Mouse (Mus musculus) myocyte (in vitro differentiated cells): ENCODE measurements at regions not wholly inside any gene's neighbourhood (a gene's known extent, or its start where the extent isn't known, plus 50 kb on each side); places are given as distances from the start of the nearest gene placed in this dataset.

Experiments
- H3K27me3 ChIP-seq: one replicate; pipeline ENCODE4 v1.6.1; 2011; ENCODE audit not compliant: control insufficient read depth, insufficient read depth, insufficient read length
- H3K36me3 ChIP-seq: one replicate; pipeline ENCODE4 v1.6.1; 2011; ENCODE audit not compliant: control insufficient read depth, insufficient read depth
- H3K4me2 ChIP-seq: one replicate; pipeline ENCODE4 v1.6.1; 2011; ENCODE audit warnings: low read depth, control low read depth
- H3K4me3 ChIP-seq: one replicate; pipeline ENCODE4 v1.5.1; 2011; ENCODE audit warnings: mild to moderate bottlenecking, control low read depth, moderate library complexity
- H3K79me2 ChIP-seq: one replicate; pipeline ENCODE4 v1.6.1; 2011; ENCODE audit not compliant: control insufficient read depth, insufficient read depth
- H3ac ChIP-seq: one replicate; pipeline ENCODE4 v1.6.1; 2011; ENCODE audit not compliant: control insufficient read depth, insufficient read length
- CEBPB ChIP-seq: IDR thresholded peaks from 2 replicates; pipeline ENCODE4 v1.6.1; 2011; ENCODE audit warnings: mild to moderate bottlenecking, moderate library complexity; ENCODE audit not compliant: poor library complexity, insufficient read depth, severe bottlenecking
- E2F4 ChIP-seq: IDR thresholded peaks from one replicate; pipeline ENCODE4 v1.6.1; 2011; ENCODE audit warnings: mild to moderate bottlenecking, control low read depth, moderate library complexity; ENCODE audit not compliant: insufficient read depth
- MAX ChIP-seq: IDR thresholded peaks from one replicate; pipeline ENCODE4 v1.6.1; 2011; ENCODE audit warnings: low read depth, mild to moderate bottlenecking, control low read depth
- MYOD1 ChIP-seq, 3 experiments: IDR thresholded peaks; one replicate each; pipeline ENCODE4 v1.6.1; 2011; ENCODE audit warnings: control low read depth in 2 of 3, low read depth in 2 of 3, mild to moderate bottlenecking in 2 of 3, moderate library complexity in 1 of 3; ENCODE audit not compliant: insufficient read length in 2 of 3, control insufficient read depth in 1 of 3
- MYOG ChIP-seq, 3 experiments: IDR thresholded peaks; one replicate each; pipeline ENCODE4 v1.6.1; 2011; ENCODE audit warnings: control low read depth in 2 of 3, low read depth in 2 of 3, mild to moderate bottlenecking in 2 of 3; ENCODE audit not compliant: insufficient read length in 2 of 3, control insufficient read depth in 1 of 3, insufficient read depth in 1 of 3
- POLR2A ChIP-seq: IDR thresholded peaks from one replicate; pipeline ENCODE4 v1.6.1; 2011; ENCODE audit warnings: low read depth, mild to moderate bottlenecking, control low read depth, moderate library complexity; ENCODE audit not compliant: insufficient read length
- POLR2AphosphoS2 ChIP-seq: IDR thresholded peaks from one replicate; pipeline ENCODE4 v1.6.1; 2011; ENCODE audit warnings: low read depth, control low read depth; ENCODE audit not compliant: insufficient read length
- REST ChIP-seq: IDR thresholded peaks from one replicate; pipeline ENCODE4 v1.6.1; 2011; ENCODE audit warnings: mild to moderate bottlenecking, control low read depth, moderate library complexity; ENCODE audit not compliant: insufficient read depth, insufficient read length
- SRF ChIP-seq: IDR thresholded peaks from one replicate; pipeline ENCODE4 v1.6.1; 2011; ENCODE audit warnings: low read depth; ENCODE audit not compliant: control insufficient read depth, insufficient read length
- TCF12 ChIP-seq: IDR thresholded peaks from one replicate; pipeline ENCODE4 v1.6.1; 2011; ENCODE audit warnings: mild to moderate bottlenecking, control low read depth; ENCODE audit not compliant: poor library complexity, insufficient read depth, severe bottlenecking
- TCF3 ChIP-seq: IDR thresholded peaks from one replicate; pipeline ENCODE4 v1.6.1; 2011; ENCODE audit warnings: low read depth, control low read depth; ENCODE audit not compliant: insufficient read length
- USF1 ChIP-seq: IDR thresholded peaks from one replicate; pipeline ENCODE4 v1.6.1; 2011; ENCODE audit warnings: low read depth, mild to moderate bottlenecking, control low read depth, moderate library complexity

DNA sequence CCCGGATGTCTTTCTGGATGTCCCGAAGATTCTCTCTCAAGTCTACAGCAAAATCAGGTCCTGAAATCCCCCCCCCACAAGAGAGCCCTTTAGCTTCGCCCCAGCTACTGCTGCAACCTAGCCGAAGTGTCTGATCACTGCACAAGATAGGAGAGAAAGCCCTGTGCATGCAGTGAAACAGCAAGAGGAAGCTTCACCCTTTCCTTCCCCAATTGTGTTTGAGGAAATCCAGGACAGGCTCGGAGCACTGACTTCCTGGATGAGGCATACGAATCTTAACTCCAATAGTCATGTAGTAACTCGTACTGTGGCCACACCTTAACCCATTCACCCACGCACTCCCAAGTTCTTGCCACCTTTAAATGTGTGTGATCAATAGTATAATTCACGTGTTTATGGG is 82.7 kb upstream of the 4933415F23Rik start:
- no peak overlapping the region for H3K4me3 ChIP-seq

GRCm38 (mm10) chr1:23182541-23182940 is 80.5 kb upstream of the 4933415F23Rik start:
- no peaks in the 10 kb centered on the region for H3K36me3 ChIP-seq
- no peak overlapping the region for H3K4me2 ChIP-seq
- H3ac ChIP-seq = no peak overlapping the region
- H3K27me3 ChIP-seq = no peaks in the 10 kb centered on the region
- no peaks in the 10 kb centered on the region for H3K79me2 ChIP-seq
- H3K4me3 ChIP-seq = no peak overlapping the region
- no peak for TF ChIP-seq CEBPB
- TF ChIP-seq TCF12 = no peak
- no peak for TF ChIP-seq USF1
- no peak for TF ChIP-seq POLR2AphosphoS2
- no peak for TF ChIP-seq MAX
- TF ChIP-seq POLR2A = no peak

More for the DNA sequence above, 82.7 kb upstream of the 4933415F23Rik start:
- H3ac ChIP-seq = no peak overlapping the region
- H3K4me2 ChIP-seq = no peak overlapping the region
- no peaks in the 10 kb centered on the region for H3K79me2 ChIP-seq
- H3K27me3 ChIP-seq = no peaks in the 10 kb centered on the region
- TF ChIP-seq MYOD1 (IDR thresholded peaks at IDR 0.05; ENCODE audit: control insufficient read depth in 1 of 3, insufficient read length in 2 of 3, low read depth in 2 of 3) (no peak), SRF (no peak), USF1 (no peak), MAX (no peak), TCF12 (no peak), MYOG (IDR thresholded peaks at IDR 0.05; ENCODE audit: control insufficient read depth in 1 of 3, insufficient read depth in 1 of 3, insufficient read length in 2 of 3, low read depth in 2 of 3) (no peak), E2F4 (no peak), TCF3 (no peak), REST (no peak), POLR2A (no peak), CEBPB (no peak), POLR2AphosphoS2 (no peak)
- no peaks in the 10 kb centered on the region for H3K36me3 ChIP-seq

DNA sequence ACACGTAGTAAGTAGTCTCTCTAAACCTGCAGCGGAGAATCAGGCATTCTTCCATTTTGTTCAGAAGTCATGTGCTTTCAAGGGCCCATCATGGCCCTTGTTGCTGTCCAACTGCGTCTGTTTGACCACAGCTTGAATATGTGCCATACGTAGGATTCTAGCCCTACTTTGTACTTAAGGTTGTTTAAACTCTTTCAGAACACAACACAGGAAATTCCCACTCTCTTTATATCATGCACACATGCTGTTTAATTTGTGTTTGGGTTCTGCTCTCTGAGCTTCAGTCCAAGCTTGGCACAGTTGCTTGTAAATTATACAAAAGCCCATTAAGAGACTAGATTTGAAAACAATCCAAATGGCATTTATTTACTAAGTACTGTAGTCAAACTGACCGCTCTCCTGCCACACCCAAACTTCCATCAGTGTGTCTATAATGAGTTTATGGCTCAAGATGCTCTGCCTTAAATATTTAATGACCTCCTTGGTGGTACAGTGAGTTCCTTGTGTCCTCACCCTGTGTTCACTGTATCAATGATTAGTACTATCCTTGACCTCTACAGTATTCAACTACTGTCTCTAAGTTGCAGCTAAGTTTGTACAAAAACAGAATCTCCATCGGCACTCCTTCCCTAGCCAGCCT is 76.4 kb upstream of the 4933415F23Rik start:
- no peaks in the 10 kb centered on the region for H3K36me3 ChIP-seq
- TF ChIP-seq USF1 (no peak), MYOD1 (IDR thresholded peaks at IDR 0.05; ENCODE audit: control insufficient read depth in 1 of 3, insufficient read length in 2 of 3, low read depth in 2 of 3) (no peak), TCF12 (no peak), POLR2A (no peak), POLR2AphosphoS2 (no peak), CEBPB (no peak), MAX (no peak)
- H3K4me3 ChIP-seq = no peak overlapping the region
- no peaks in the 10 kb centered on the region for H3K79me2 ChIP-seq
- no peak overlapping the region for H3K4me2 ChIP-seq
- no peaks in the 10 kb centered on the region for H3K27me3 ChIP-seq
- no peak overlapping the region for H3ac ChIP-seq

GRCm38 (mm10) chr1:23174022-23174421 is 72.0 kb upstream of the 4933415F23Rik start:
- Histone ChIP-seq H3K4me2 (no peak overlapping the region), H3K36me3 (no peaks in the 10 kb centered on the region), H3K4me3 (no peak overlapping the region), H3K79me2 (no peaks in the 10 kb centered on the region), H3K27me3 (no peaks in the 10 kb centered on the region), H3ac (no peak overlapping the region)
- TF ChIP-seq TCF3 = no peak
- no peak for TF ChIP-seq USF1
- TF ChIP-seq MYOD1 (IDR thresholded peaks at IDR 0.05; ENCODE audit: control insufficient read depth in 1 of 3, insufficient read length in 2 of 3, low read depth in 2 of 3) = no peak
- TF ChIP-seq MYOG (IDR thresholded peaks at IDR 0.05; ENCODE audit: control insufficient read depth in 1 of 3, insufficient read depth in 1 of 3, insufficient read length in 2 of 3, low read depth in 2 of 3) = no peak

DNA sequence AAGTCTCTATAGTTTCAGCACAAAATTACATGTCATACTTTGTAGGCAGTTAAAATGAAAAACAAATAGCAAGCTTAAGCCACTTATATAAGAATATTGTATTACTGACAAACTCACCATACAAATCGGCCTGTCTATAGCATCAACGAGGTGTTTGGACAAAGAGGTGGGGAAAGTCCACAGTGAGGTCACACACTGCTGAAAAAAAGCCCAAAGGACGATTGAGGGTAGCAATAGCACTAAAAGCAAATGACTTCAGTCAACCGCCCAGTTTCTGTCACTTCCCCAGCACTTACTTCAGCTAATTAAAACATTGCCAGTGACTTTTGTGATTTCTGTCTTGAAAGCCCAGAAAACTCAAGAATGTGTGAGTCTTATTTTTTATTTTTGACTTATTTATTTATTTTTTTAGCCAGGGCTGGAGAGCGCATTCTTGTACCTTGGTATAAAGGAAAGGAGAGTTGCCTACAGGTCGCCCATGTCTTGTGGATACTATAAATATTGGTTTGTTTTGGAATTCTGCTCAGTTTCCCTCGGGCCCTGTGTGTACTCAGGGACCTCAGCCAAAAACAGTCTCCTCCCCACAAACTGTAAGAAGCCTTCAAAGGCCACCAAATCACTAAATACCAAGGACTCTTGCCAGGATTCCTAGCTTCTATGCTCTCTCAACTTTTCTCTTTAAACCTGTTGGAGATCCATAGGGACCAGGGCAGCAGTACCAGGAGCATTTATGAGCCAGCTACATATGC is 71.2 kb upstream of the 4933415F23Rik start:
- no peaks in the 10 kb centered on the region for H3K27me3 ChIP-seq
- TF ChIP-seq USF1 (no peak), MAX (no peak), CEBPB (no peak)

More for the DNA sequence above, 71.2 kb upstream of the 4933415F23Rik start:
- Histone ChIP-seq H3K36me3 (no peaks in the 10 kb centered on the region), H3K79me2 (no peaks in the 10 kb centered on the region), H3ac (no peak overlapping the region), H3K4me2 (no peak overlapping the region), H3K4me3 (no peak overlapping the region)
